Mouse (Mus musculus) kidney, postnatal 0 days (tissue): ENCODE measurements around the gene Aven. TPM values are rescaled to one million over a fixed set of nuclear protein-coding genes. Genes with fewer than 3 reads are reported as not detected.

Experiments
- ATAC-seq: fragments of 200-750 bp; cut with Nextera tagmentation; replicated peaks from 2 replicates; pipeline ENCODE4 v1.8.0; 2017; ENCODE audit warnings: low read depth, moderate number of reproducible peaks, moderate TSS enrichment, moderate library complexity; ENCODE audit not compliant: low FRiP score
- DNase-seq: peaks from one replicate; pipeline ENCODE4 v3.0.0-alpha.2; 2016; ENCODE audit warnings: low spot score
- H3K27ac ChIP-seq: fragments of 300-500 bp; sonication (generic); 2 replicates; pipeline ENCODE4 v1.5.1; 2014; ENCODE audit warnings: mild to moderate bottlenecking
- H3K27me3 ChIP-seq: fragments of 300-500 bp; sonication (generic); 2 replicates; pipeline ENCODE4 v1.6.1; 2014; ENCODE audit warnings: low read length, mixed read lengths; ENCODE audit not compliant: insufficient read depth
- H3K36me3 ChIP-seq: fragments of 300-500 bp; sonication (generic); 2 replicates; pipeline ENCODE4 v1.6.1; 2014; ENCODE audit warnings: low read length, mixed read lengths; ENCODE audit not compliant: insufficient read depth
- H3K4me1 ChIP-seq: fragments of 300-500 bp; sonication (generic); replicated peaks from 2 replicates; pipeline ENCODE4 v1.6.1; 2014; ENCODE audit warnings: antibody characterized with exemption, low read length, mixed read lengths; ENCODE audit not compliant: insufficient read depth
- H3K4me2 ChIP-seq: fragments of 300-500 bp; sonication (generic); 2 replicates; pipeline ENCODE4 v1.6.1; 2014; ENCODE audit warnings: mild to moderate bottlenecking, low read length, moderate library complexity, mixed read lengths
- H3K4me3 ChIP-seq: fragments of 300-500 bp; sonication (generic); replicated peaks from 2 replicates; pipeline ENCODE4 v1.5.1; 2014; ENCODE audit warnings: low read depth, low read length
- H3K9ac ChIP-seq: fragments of 300-500 bp; sonication (generic); 2 replicates; pipeline ENCODE4 v1.6.1; 2014; ENCODE audit warnings: low read depth, low read length
- H3K9me3 ChIP-seq: fragments of 300-500 bp; sonication (generic); replicated peaks from 2 replicates; pipeline ENCODE4 v1.6.1; 2016; ENCODE audit warnings: low read length, inconsistent platforms, mixed read lengths
- CTCF ChIP-seq: IDR thresholded peaks from 2 replicates; pipeline ENCODE4 v1.5.1; 2016; ENCODE audit warnings: antibody characterized with exemption, low read depth, mild to moderate bottlenecking, moderate library complexity
- WGBS: fragments of 180-500 bp; shearing (Covaris S2); extraction: QIAGEN DNeasy Blood & Tissue Kit; methylation state at CpG from one replicate; pipeline ENCODE4 v1.1.7; 2014; 5-methylcytosine and 5-hydroxymethylcytosine counted together
- polyA plus RNA-seq: library from polyadenylated mRNA; unstranded; fragments of >200 nt; fragmentation: Nextera tagmentation; extraction: Ambion mirVana; gene quantifications from 2 replicates; pipeline ENCODE4 v1.2.1, GENCODE M21; 2015

Gene Aven
- polyA plus RNA-seq, 1 experiment from 2014 or later, result 6.2 TPM

GRCm38 (mm10) chr2:112566290-112567085 is 73.7 kb downstream of the Aven start:
- Histone ChIP-seq H3K27me3 (no peaks in the 10 kb centered on the region), H3K9ac (no peak overlapping the region), H3K4me1 (no peaks in the 10 kb centered on the region), H3K9me3 (no peaks in the 10 kb centered on the region), H3K27ac (no peak overlapping the region), H3K4me3 (no peak overlapping the region), H3K4me2 (no peak overlapping the region), H3K36me3 (no peaks in the 10 kb centered on the region)
- WGBS, result 79% methylated on average over 4 of the region's 4 CpGs
- no peak for TF ChIP-seq CTCF
- no peak for ATAC-seq
- no peak for DNase-seq

DNA sequence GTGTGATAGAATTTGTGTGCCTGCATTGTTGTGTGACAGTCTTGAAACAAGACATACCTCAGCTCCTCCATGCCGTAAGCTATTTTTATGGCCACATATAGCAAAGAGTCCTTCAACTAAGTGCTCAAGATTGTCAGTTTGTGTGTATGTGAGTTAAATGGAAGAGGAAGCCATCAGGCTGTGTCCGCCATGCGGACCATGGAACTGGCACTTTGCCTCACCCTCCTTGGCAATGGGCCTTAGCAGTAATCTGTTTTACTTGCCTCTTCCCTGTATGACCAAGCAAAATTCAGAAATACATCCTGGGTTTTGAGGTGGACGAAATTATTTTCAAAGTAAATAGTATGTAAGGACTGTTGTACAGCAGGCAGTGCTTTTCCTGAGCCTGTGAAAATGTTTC is 75.0 kb downstream of the Aven start:
- Histone ChIP-seq H3K9ac (no peak overlapping the region), H3K36me3 (no peaks in the 10 kb centered on the region), H3K4me1 (no peaks in the 10 kb centered on the region), H3K27me3 (no peaks in the 10 kb centered on the region), H3K9me3 (no peaks in the 10 kb centered on the region), H3K4me3 (no peak overlapping the region), H3K27ac (no peak overlapping the region), H3K4me2 (no peak overlapping the region)
- 84% methylated on average over 4 of the region's 4 CpGs for WGBS
- DNase-seq, result no peak
- ATAC-seq, result no peak
- TF ChIP-seq CTCF, result no peak

DNA sequence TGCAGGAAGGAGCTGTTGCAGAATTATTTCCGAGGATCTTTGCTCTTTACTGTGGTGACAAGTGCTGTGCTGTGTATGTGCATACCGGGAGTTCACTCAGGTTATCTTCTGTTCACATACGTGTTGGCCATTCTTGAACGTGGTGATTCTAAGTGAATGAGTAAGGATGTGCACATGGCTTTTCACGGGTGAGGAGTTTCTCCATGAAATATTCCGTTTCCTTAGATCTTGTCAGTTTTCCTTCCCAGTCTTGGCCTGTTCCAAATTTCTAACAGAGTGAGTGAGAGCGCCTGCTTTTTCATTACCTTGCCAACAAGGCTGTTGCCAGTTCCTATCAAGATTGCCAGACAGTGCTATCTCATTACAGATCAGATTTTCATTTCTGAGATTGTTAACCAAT is 98.2 kb downstream of the Aven start:
- DNase-seq (no peak), ATAC-seq (no peak)
- Histone ChIP-seq H3K36me3 (no peaks in the 10 kb centered on the region), H3K4me2 (no peak overlapping the region), H3K27me3 (no peaks in the 10 kb centered on the region), H3K9me3 (no peaks in the 10 kb centered on the region), H3K9ac (no peak overlapping the region), H3K4me1 (no peaks in the 10 kb centered on the region), H3K4me3 (no peak overlapping the region), H3K27ac (no peak overlapping the region)
- WGBS, result 67% methylated on average over 7 of the region's 7 CpGs
- no peak for TF ChIP-seq CTCF

DNA sequence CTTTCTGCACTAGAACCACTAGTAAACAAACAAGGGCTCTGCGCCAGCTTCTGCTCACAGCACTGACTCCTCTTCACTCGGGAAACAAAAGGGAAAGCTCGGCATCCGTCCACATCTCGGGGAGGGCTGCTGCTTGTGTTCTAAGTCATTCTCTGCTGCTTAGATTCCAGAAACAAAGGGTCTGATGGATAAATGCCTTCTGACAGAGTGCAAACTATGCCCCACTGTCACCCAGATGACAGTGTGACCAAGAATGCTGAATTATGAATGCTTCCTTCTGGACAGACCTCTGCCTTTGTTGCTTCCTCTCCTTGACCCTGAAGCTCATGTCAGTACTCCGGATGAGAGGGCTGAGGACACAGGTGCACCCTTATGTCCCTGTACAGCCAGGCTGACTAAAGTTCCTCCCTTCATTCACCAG is 98.7 kb downstream of the Aven start:
- Histone ChIP-seq H3K4me3 (no peak overlapping the region), H3K4me1 (no peaks in the 10 kb centered on the region), H3K4me2 (no peak overlapping the region), H3K36me3 (no peaks in the 10 kb centered on the region), H3K9ac (no peak overlapping the region), H3K27ac (no peak overlapping the region), H3K9me3 (no peaks in the 10 kb centered on the region), H3K27me3 (no peaks in the 10 kb centered on the region)
- no peak for TF ChIP-seq CTCF
- ATAC-seq (no peak), DNase-seq (no peak)
- 62% methylated on average over 6 of the region's 6 CpGs for WGBS

DNA sequence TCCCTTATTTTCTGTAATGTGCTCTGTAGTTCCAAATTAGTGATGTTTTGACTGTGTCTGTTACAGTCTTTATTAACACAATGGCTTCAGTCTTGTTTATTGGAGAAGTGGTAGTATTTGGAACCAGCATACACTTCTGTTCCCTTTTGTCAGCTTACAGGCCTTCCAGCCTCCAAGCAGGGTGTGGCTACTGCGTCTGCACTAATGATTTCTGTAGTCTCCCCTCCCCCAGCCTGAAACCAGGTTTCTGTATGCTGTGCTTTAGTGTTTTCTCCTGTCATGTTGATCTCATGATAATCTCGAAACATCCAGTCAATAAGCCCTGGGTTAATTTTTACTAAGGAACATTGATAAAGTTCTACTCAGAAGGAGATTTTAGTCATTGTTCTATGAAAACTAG is 100.6 kb downstream of the Aven start:
- no peak overlapping the region for H3K9ac ChIP-seq
- no peak overlapping the region for H3K27ac ChIP-seq
- TF ChIP-seq CTCF, result no peak
- H3K27me3 ChIP-seq, result no peaks in the 10 kb centered on the region
- no peak overlapping the region for H3K4me3 ChIP-seq
- H3K4me1 ChIP-seq, result no peaks in the 10 kb centered on the region
- no peaks in the 10 kb centered on the region for H3K9me3 ChIP-seq
- ATAC-seq (no peak), DNase-seq (no peak)
- no peak overlapping the region for H3K4me2 ChIP-seq
- WGBS, result 55% methylated on average over 2 of the region's 2 CpGs
- no peaks in the 10 kb centered on the region for H3K36me3 ChIP-seq

GRCm38 (mm10) chr2:112593781-112594180 is 101.0 kb downstream of the Aven start:
- ATAC-seq, result no peak

More at GRCm38 (mm10) chr2:112593781-112594180, 101.0 kb downstream of the Aven start:
- H3K4me2 ChIP-seq, result no peak overlapping the region
- no peaks in the 10 kb centered on the region for H3K27me3 ChIP-seq
- H3K4me3 ChIP-seq, result no peak overlapping the region
- DNase-seq, result no peak
- 77% methylated on average over 2 of the region's 2 CpGs for WGBS
- no peak overlapping the region for H3K9ac ChIP-seq
- H3K9me3 ChIP-seq, result no peaks in the 10 kb centered on the region
- TF ChIP-seq CTCF, result no peak
- H3K27ac ChIP-seq, result no peak overlapping the region
- H3K36me3 ChIP-seq, result no peaks in the 10 kb centered on the region
- H3K4me1 ChIP-seq, result no peaks in the 10 kb centered on the region
